Mouse (Mus musculus): ENCODE data around the gene Elovl2. TPM values are rescaled to one million over a fixed set of nuclear protein-coding genes. Genes with fewer than 3 reads are reported as not detected.

Gene Elovl2
- polyA plus RNA-seq, 1 experiment from 2014 or later, result 1.2 TPM

DNA sequence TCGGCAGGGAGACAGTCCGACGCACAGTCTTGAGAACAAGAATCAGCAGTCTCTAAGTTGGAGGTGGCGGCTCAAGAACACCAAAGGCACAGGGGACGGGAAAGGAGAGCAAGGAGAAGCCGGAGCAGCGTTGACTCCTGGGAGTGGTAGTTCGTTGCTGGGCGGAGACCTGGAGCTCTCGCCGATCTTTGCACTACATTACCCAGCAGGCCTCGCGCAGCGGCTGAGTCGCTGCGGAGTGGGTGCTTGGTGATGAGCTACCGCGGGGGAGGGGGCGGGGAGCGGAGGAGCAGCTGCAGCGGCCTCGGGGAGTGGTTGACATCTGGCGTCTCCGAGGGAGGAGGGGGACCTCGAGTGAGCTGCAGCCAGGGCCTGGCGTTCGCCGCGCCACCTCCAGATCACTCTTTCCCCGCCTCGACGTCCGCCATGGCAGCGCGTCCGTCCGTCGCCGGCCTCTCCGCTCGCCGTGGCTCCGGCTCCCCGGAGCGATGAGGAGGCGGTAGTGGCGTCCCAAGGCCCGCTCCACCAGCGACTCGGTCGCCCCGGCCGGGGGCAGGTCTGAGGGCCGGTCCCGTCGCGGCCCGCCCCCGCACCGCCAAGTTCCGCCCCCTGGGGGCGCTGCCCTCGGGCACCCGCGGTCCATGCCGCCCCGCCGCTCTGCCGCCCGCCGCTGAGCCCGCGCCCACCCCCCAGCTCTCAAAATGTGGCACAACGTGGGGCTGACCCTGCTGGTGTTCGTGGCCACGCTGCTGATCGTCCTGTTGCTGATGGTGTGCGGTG, 29.5 kb upstream of the Elovl2 start, which contains the start of gene Smim13:
TSS of gene Smim13 (plus strand) at position 307 of the 780 bp plus-strand sequence.
- 0% methylated on average over 59 of the region's 78 CpGs for WGBS
- Histone ChIP-seq H3K27ac (replicated peaks) (peak within 1 kb of the TSS; percentile 93), H3K36me3 (ENCODE audit: control insufficient read depth, insufficient read depth, low read length) (no peaks in the 10 kb centered on the region), H3K4me3 (ENCODE audit: low read depth, low read length) (peak within 1 kb of the TSS; percentile 83), H3K9ac (ENCODE audit: low read length) (peak within 1 kb of the TSS; percentile 90), H3K9me3 (ENCODE audit: control insufficient read depth, low read length) (no peaks in the 10 kb centered on the region), H3K4me1 (replicated peaks; ENCODE audit: control insufficient read depth, insufficient read depth) (no peaks in the 10 kb centered on the region), H3K27me3 (ENCODE audit: control insufficient read depth, insufficient read depth, low read length) (no peaks in the 10 kb centered on the region), H3K4me2 (replicated peaks; ENCODE audit: low read depth) (peak within 1 kb of the TSS; percentile 80)
- ATAC-seq (ENCODE audit: low FRiP score, low TSS enrichment) (peak; percentile 94), DNase-seq (ENCODE audit: low spot score) (peak; percentile 95)
- TF ChIP-seq CTCF (IDR thresholded peaks at IDR 0.05; ENCODE audit: low read depth), result peak; percentile 47
- no peak for TF ChIP-seq EP300 (optimal IDR thresholded peaks at IDR 0.05)

DNA sequence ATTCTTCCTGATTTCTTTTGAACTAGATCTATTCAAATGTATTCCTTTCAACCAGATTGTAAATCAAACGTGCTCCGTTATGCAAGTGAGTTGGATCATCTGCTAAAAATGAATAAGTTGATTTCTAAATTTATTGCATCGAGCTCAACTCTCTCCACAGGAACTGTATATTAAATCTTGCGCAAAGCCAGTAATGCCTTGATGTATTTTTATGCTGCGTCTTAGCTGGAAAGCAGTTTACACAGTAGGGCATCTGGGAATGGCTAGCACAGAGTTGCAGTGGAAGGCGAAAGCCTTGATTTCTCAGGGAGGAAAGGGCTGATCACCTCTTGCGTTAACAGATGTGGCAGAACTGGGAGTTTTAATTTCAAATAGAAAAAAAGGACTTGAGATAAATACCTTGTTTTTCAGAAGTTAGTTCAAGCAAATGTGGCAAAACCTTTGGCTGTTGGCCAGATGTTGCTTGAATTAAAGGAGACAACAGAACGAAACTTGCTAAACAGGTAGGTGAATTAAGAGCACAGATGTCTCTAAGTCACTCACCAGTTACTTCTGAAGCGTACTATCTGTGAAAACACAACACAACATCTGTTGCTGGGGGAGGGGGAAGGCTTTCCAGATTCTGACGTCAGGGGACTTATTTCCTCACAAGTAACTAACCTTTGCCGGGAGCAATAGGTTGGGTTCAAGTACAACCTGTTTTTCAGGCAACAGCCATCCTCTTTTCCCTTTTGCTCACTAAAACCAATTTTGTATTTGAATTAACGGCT, 28.7 kb upstream of the Elovl2 start:
- peak overlapping the region; percentile 83 for H3K4me3 ChIP-seq (ENCODE audit: low read depth, low read length)
- peak overlapping the region; percentile 93 for H3K27ac ChIP-seq (replicated peaks)
- H3K9ac ChIP-seq (ENCODE audit: low read length), result peak overlapping the region; percentile 90
- WGBS, result 32% methylated on average over 12 of the region's 12 CpGs
- no peak for TF ChIP-seq CTCF (IDR thresholded peaks at IDR 0.05; ENCODE audit: low read depth)
- TF ChIP-seq EP300 (optimal IDR thresholded peaks at IDR 0.05), result no peak
- no peaks in the 10 kb centered on the region for H3K4me1 ChIP-seq (replicated peaks; ENCODE audit: control insufficient read depth, insufficient read depth)
- H3K9me3 ChIP-seq (ENCODE audit: control insufficient read depth, low read length), result no peaks in the 10 kb centered on the region
- H3K4me2 ChIP-seq (replicated peaks; ENCODE audit: low read depth), result peak overlapping the region; percentile 80
- DNase-seq (ENCODE audit: low spot score) (no peak), ATAC-seq (ENCODE audit: low FRiP score, low TSS enrichment) (peak; percentile 16)
- H3K36me3 ChIP-seq (ENCODE audit: control insufficient read depth, insufficient read depth, low read length), result no peaks in the 10 kb centered on the region
- no peaks in the 10 kb centered on the region for H3K27me3 ChIP-seq (ENCODE audit: control insufficient read depth, insufficient read depth, low read length)

DNA sequence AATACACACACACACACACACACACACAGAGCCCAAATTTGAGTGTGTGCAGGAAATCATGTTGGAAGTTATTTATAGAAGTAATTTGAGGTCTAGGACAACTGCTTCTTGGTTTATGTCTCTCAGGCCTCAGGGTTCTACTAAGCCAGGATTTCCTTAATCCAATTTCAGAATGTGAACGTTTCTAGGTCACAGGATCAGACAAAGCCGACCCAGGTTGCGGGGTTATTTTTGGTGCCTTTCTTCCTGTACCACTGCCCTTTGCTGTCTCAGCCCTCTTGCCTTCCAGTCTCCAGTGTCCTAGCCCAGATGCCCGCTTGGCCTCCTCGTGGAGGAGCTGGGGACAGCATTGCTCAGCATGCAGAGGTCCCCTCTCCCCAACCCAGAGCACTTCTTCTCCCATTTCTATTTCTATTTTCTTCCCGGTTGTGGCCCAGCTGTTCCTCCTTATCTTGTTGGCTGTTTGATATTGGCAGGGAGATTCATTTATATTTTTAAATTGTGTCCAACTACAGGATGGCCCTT, 24.2 kb upstream of the Elovl2 start:
- WGBS, result 51% methylated on average over 6 of the region's 6 CpGs
- no peak for ATAC-seq (ENCODE audit: low FRiP score, low TSS enrichment)
- H3K9me3 ChIP-seq (ENCODE audit: control insufficient read depth, low read length), result peaks cover 2% of the 10 kb centered on the region; the same call in 1 of the 2 replicates
- H3K27ac ChIP-seq (replicated peaks), result no peak overlapping the region
- no peaks in the 10 kb centered on the region for H3K27me3 ChIP-seq (ENCODE audit: control insufficient read depth, insufficient read depth, low read length)
- no peak overlapping the region for H3K4me3 ChIP-seq (ENCODE audit: low read depth, low read length)
- H3K9ac ChIP-seq (ENCODE audit: low read length), result no peak overlapping the region
- TF ChIP-seq EP300 (optimal IDR thresholded peaks at IDR 0.05), result no peak
- peak; percentile 17; the same call in 1 of the 2 replicates for TF ChIP-seq CTCF (IDR thresholded peaks at IDR 0.05; ENCODE audit: low read depth)
- no peaks in the 10 kb centered on the region for H3K36me3 ChIP-seq (ENCODE audit: control insufficient read depth, insufficient read depth, low read length)
- H3K4me2 ChIP-seq (replicated peaks; ENCODE audit: low read depth), result no peak overlapping the region
- no peaks in the 10 kb centered on the region for H3K4me1 ChIP-seq (replicated peaks; ENCODE audit: control insufficient read depth, insufficient read depth)
- no peak for DNase-seq (ENCODE audit: low spot score)

DNA sequence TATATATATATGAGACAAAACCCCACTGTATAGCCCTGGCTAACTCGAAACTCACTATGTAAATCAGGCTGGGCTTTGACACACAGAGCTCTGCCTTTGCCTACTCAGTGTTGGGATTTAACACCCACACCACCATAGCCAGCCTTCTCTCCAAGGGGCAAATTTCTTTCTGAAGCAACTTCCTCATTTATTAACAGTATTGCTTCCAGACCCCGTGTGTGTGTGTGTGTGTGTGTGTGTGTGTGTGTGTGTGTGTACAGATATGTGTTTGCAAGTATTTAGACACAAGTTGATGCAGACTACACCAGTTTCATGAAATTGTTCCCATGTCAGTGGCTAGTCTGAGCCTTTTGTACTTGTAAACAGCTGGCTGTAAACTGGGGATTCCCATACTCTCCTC, 21.4 kb upstream of the Elovl2 start:
- Histone ChIP-seq H3K9me3 (ENCODE audit: control insufficient read depth, low read length) (peaks cover 2% of the 10 kb centered on the region; the same call in 1 of the 2 replicates), H3K4me3 (ENCODE audit: low read depth, low read length) (no peak overlapping the region), H3K27ac (replicated peaks) (no peak overlapping the region), H3K4me1 (replicated peaks; ENCODE audit: control insufficient read depth, insufficient read depth) (no peaks in the 10 kb centered on the region), H3K4me2 (replicated peaks; ENCODE audit: low read depth) (no peak overlapping the region), H3K36me3 (ENCODE audit: control insufficient read depth, insufficient read depth, low read length) (no peaks in the 10 kb centered on the region), H3K27me3 (ENCODE audit: control insufficient read depth, insufficient read depth, low read length) (no peaks in the 10 kb centered on the region), H3K9ac (ENCODE audit: low read length) (no peak overlapping the region)
- DNase-seq (ENCODE audit: low spot score) (no peak), ATAC-seq (ENCODE audit: low FRiP score, low TSS enrichment) (no peak)
- TF ChIP-seq EP300 (optimal IDR thresholded peaks at IDR 0.05) (no peak), CTCF (IDR thresholded peaks at IDR 0.05; ENCODE audit: low read depth) (no peak)
- WGBS, result 53% methylated on average over 2 of the region's 2 CpGs

DNA sequence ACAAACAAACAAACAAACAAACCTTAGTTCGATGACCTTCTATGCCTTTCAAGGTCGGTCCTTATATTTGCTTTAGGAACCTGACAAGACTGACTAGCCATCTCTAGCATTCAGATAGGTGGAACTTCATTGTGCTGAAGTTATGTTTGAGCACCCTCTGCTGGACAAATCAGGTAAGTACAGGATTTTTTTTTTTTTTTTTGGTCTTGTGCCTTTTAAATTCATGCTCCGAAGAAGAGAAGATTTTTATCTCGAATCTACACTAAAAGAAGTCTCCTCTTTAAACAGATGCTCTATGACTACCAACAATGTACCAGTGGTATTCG, 18.6 kb upstream of the Elovl2 start:
- ATAC-seq (ENCODE audit: low FRiP score, low TSS enrichment), result no peak
- TF ChIP-seq CTCF (IDR thresholded peaks at IDR 0.05; ENCODE audit: low read depth) (peak; percentile 92), EP300 (optimal IDR thresholded peaks at IDR 0.05) (no peak)
- DNase-seq (ENCODE audit: low spot score), result no peak

More for the DNA sequence above, 18.6 kb upstream of the Elovl2 start:
- Histone ChIP-seq H3K36me3 (ENCODE audit: control insufficient read depth, insufficient read depth, low read length) (no peaks in the 10 kb centered on the region), H3K9me3 (ENCODE audit: control insufficient read depth, low read length) (peaks cover 2% of the 10 kb centered on the region; the same call in 1 of the 2 replicates), H3K4me1 (replicated peaks; ENCODE audit: control insufficient read depth, insufficient read depth) (no peaks in the 10 kb centered on the region), H3K4me3 (ENCODE audit: low read depth, low read length) (no peak overlapping the region), H3K27me3 (ENCODE audit: control insufficient read depth, insufficient read depth, low read length) (no peaks in the 10 kb centered on the region), H3K4me2 (replicated peaks; ENCODE audit: low read depth) (no peak overlapping the region), H3K27ac (replicated peaks) (no peak overlapping the region), H3K9ac (ENCODE audit: low read length) (no peak overlapping the region)
- WGBS, result 4% methylated on average over 5 of the region's 5 CpGs

Data from stomach, postnatal 0 days (tissue).